Mouse (Mus musculus): Measurements from ENCODE around the gene Mphosph9.

Gene Mphosph9

GRCm38 (mm10) chr5:124267652-124268051 lies 60.1 kb downstream of the Mphosph9 start:
- DNase-seq (ENCODE audit: low read depth): no peak

- no peak for DNase-seq (ENCODE audit: low read depth)
Measured at GRCm38 (mm10) chr5:124266821-124267220, 61.0 kb downstream of the Mphosph9 start.

DNA sequence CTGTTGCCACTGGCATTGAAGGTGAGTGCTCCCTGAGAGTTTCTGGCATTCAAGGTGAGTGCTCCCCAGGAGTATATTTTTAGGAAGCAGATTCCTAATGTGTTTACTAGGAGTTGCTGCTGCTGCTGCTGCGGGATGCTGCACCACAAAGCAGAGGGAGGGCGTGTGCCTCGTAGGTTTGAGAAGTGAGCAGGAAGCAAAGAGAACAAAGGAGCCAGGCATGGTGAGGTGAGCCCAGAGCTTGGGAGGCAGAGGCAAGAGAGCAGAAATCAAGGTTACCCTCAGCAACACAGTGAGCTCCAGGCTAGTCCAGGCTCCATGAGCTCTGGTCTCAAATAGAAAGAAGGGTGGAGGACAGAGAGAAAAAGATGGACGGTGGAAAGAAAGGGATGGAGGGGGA lies 64.5 kb downstream of the Mphosph9 start:
- DNase-seq (ENCODE audit: low read depth): peak; percentile 38

- no peak for DNase-seq (ENCODE audit: low read depth)
Measured at GRCm38 (mm10) chr5:124262090-124262489, 65.7 kb downstream of the Mphosph9 start.

GRCm38 (mm10) chr5:124259133-124259532 lies 68.6 kb downstream of the Mphosph9 start:
- no peak for DNase-seq (ENCODE audit: low read depth)

DNA sequence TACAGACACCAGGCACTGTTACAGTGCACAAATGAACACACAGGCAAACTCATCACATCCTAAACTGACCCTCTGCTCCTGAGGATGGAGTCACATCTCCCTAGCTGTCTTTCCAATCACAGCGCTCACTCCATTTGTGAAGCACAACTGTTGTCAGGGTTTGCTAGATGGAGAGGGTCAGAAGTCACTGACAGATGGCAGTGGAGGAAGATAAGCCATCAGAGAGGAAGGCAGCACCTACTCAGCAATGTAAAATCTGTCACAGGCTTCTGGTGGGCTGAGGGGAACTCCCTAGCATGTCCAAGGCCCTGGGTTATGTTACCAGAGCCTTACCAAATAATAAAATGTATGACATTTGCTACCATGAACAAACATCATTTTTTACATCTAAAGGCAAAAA lies 69.7 kb downstream of the Mphosph9 start:
- DNase-seq (ENCODE audit: low read depth): no peak

GRCm38 (mm10) chr5:124255141-124255540 lies 72.6 kb downstream of the Mphosph9 start:
- no peak for DNase-seq (ENCODE audit: low read depth)

DNA sequence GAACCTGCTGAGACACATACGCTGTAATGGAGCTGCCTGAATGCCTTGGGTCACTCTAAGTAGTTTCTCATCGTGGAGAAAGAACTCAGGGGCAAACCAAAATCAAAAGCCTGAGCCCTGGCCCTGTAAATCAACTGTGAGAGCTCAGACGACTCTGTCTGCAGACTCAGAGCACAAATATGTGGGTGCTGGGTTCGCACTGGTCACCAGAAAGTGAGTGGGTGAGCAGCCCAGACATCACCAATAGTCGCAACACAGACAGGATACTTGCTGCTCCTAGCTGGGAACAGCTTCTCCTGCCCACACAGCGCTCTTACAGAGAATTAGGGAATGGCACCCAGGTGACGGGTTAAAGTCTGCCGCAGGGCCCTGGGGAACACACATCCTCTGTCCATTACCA lies 74.2 kb downstream of the Mphosph9 start:
- DNase-seq (ENCODE audit: low read depth): no peak

DNA sequence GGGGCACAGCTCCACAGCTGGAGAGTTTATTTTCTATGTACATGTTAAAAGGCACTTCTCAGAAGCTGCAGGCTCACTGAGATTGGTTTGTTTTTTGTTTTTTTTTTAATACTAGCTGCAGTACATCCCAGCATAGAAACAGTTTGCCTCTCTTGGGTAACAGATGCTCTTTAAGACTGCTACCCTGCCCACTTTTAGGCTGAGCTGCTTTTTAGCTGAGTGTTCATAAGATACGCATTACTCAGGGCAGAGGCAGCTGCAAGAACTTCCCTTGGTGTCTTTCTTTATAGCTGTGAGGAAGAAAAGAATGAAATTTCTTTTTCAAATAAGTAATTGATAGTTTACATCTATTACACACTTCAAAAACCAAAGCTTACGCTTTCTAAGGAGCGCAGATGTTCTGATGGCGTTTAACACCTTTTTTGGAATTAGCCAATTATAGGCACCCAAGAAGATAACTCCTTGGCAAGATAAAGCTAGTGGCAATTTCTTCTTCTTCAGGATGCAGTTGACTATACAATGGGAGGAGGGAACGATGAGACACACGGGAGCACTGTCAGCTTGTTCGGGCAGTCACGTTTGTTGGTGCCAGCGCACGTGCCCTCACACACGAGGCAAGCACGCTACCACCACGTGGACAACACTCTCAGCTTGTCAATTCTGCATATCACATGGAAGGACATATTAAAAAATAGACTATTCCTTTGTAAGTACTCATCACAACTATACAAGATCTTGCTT lies 75.0 kb downstream of the Mphosph9 start:
- DNase-seq (ENCODE audit: low read depth): no peak

DNA sequence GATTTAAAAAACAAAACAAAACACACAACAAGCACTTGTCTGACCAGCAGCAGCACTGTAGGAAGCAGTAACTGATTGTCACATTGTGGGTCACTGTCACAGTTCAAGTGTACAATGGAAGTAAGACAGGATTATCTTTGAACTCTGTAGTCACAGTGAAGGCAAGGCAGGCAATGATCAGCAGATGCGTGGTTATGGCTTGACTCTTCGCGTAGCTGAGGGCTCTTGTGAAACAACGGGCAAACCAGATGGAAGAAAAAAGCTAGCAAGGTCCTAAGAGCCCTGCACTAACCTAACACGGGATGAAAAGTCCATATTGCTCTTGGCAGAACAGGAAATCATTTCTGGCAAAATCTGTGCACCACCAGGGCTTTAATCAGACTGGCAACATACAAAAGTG lies 76.7 kb downstream of the Mphosph9 start:
- DNase-seq (ENCODE audit: low read depth): no peak

- peak; percentile 69 for DNase-seq (ENCODE audit: low read depth)
Measured at GRCm38 (mm10) chr5:124249614-124250591, 77.9 kb downstream of the Mphosph9 start, which contains the start of gene Pitpnm2. Gene Pitpnm2, minus strand, starts transcription at chr5:124249760.

GRCm38 (mm10) chr5:124248845-124249613 lies 78.7 kb downstream of the Mphosph9 start:
- peak; percentile 53 for DNase-seq (ENCODE audit: low read depth)

GRCm38 (mm10) chr5:124247986-124248626 lies 79.7 kb downstream of the Mphosph9 start:
- DNase-seq (ENCODE audit: low read depth): peak; percentile 44

DNA sequence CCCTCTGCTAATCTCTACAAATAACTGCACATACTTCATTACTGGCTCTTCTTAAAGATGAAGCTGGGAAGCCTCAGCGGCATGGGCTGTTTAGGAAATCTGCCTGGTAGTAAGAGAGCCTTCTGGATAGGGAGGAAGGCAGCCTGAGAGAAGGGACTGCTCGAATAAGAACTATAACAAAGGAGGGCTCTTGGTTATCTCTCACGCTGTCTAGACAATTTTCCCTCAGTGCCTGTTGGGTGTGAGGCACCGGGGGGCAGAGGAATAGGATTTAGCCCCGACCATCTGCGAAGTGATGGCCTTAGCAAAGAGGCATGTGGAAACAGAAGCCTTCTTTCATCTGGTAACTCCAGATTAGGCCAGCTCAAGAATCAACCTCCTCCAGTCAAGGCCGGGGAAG lies 80.5 kb downstream of the Mphosph9 start:
- DNase-seq (ENCODE audit: low read depth): no peak

DNA sequence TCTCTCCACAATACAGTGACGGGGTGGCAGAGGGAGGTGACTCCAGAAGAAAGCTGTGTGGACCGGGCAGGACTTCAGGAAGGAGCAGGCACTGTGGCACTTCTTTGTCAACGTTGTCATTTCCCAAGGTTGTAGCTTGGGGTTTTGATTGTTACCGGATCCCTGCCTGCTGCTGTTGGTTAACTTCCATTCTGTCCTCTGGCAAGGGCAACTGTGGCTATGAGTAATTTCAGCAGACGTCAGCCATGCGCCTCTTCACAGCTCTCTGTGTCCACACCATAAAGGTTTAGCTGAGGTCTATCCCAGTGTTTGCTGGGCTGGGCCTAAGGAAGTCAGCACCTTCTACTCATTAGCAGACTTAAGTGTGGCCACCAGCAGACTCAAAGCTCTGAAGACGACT lies 82.9 kb downstream of the Mphosph9 start:
- no peak for DNase-seq (ENCODE audit: low read depth)

DNA sequence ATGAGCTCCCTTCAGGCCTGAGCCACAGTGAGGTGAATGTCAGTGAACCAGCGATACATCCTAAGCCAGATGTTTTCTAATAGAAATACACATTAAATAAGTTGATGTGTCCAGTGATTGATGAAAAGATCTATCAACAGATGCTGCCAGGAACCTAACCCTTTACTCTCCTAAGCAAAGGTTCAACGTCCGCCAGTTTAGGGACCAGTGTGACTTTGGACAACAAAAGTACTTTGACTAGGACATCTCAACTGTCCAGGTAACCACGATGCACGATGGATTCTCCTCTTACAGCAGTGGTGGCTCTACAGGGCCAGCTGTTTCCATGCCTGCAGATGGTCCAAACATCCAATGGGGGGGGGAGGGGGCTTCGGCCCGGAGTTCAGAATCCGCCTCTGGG lies 83.3 kb downstream of the Mphosph9 start:
- DNase-seq (ENCODE audit: low read depth): no peak

GRCm38 (mm10) chr5:124243236-124243901 lies 84.4 kb downstream of the Mphosph9 start:
- no peak for DNase-seq (ENCODE audit: low read depth)

DNA sequence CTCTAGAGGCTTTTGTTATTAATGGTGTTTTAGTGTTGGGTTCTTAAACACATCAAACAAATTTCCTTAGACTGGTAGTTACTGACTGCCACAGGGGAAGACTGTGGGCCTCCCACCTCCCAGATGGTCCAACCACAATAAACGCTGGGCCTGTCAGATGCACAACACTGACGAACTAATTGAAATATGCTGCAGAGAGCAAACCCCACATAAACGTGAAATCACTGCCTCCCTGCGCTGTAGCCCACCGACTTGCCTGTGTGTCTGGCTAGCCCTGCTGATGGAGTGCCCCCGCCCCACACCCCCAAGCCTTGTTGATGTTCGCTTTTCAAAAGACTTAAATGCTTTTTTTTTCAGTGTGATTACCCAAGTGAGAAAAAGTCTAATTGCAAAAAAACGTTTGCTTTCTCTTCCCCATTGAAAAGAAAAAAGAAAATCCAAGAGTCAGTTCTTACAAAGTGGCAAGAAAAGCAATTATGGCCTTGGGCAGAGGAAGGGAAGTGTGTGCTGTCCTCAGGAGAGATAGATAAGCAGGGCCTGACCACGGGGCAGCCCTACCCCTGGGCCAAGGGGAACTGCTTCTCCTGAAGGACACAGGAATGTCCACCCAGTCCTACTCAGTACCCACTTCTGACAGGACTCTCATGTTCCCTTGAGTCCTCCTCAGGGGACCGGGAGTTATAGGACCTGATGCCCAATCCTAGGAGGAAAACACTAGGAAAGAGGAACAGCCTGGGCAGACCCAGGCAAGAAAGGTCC lies 85.9 kb downstream of the Mphosph9 start:
- DNase-seq (ENCODE audit: low read depth): no peak

DNA sequence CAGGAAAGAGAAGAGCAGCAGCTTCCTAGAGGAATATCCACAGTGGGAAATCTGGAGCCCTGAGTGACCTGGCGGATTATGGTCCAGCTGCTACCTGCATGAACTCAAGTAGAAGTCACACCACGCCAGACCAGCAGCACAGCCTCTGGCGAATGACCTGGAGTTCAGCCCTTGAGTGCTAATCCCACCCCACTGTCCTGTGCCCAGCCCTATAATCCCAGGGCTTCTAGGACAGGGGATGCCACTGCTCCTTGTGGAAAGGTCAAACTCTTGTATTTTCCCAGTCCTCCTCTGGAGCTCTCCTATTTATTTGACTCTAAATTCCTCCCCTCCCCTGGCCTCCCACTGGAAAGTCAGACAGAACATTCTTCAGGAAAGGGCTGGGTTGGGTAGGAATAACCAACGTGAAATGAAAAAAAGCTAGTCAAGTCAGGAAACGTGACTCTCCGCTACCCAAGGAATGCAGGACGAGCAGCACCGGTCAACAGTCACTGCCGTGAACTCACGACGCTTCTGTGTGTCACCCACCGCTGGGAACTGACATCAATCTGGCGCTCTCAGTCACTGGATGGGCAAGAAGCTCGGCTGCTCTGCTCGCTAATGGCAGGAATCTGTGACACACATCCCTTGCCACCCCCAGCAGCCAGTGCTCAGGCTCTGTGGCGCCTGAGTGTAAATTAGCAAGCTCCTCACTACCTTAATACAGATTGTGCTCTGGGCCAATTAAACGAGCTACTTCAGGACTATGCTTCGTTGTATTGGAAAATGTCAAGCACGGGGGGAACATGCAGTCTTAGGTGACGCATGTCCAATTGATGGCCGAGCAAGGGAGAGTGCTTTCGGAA lies 86.7 kb downstream of the Mphosph9 start:
- no peak for DNase-seq (ENCODE audit: low read depth)

Measured in naive thymus-derived CD4-positive, alpha-beta T cell, adult 2 months (primary cell).